9 mouse cellular contexts compared by ENCODE assay signal in the genomic region with DNA sequence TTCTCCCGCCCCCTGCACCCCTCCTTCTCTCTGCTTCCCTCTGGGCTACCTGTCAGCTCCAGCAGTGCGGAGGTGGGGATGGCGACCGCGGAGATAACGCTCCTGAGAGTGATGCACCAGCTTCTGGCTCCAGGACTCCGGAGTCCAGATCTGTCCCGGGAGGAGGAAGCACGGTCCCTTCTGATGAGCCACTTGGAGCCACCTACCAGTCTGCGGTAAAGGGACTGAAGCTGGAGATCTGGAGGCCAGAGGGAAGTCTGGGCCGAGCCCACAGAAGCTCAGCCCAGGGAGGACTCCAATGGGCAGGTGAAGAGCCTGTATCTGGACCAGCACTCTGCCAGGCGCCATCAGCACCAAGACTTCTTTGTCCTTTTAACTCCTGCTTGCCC. TPM values are rescaled to one million over a fixed set of nuclear protein-coding genes. Genes with fewer than 3 reads are reported as not detected.
DNase-seq lines count a peak whose midpoint lies in the region; ATAC-seq and TF ChIP-seq lines count a peak whose summit lies in the region.
"Had no signal": no experiment of that assay in that cellular context is flagged by ENCODE, and none has a peak within 500 bp of the region (broad histone marks: within the 10 kb centered on the region; RNA-seq: fewer than 3 reads in every experiment).

A gene (minus strand): TSS at position 323 of the 389 bp plus-strand sequence.

- H3K27me3 ChIP-seq in kidney, embryonic 15.5 days: peaks cover 95% of the 10 kb centered on the region
- peaks cover 63% of the 10 kb centered on the region for H3K27me3 ChIP-seq in forebrain, postnatal 0 days (ENCODE audit: insufficient read depth, low read length)
- peaks cover 91% of the 10 kb centered on the region for H3K27me3 ChIP-seq in midbrain, embryonic 12.5 days

- H3K9ac ChIP-seq in kidney, embryonic 15.5 days: no peak within 1 kb of the TSS
- H3K9ac ChIP-seq in forebrain, postnatal 0 days: peak within 1 kb of the TSS; percentile 43; the same call in 1 of the 2 replicates
- H3K9ac ChIP-seq in midbrain, embryonic 12.5 days (replicated peaks): peak within 1 kb of the TSS; percentile 50

- ATAC-seq in kidney, embryonic 15.5 days (replicated peaks; ENCODE audit: low FRiP score): no peak
- ATAC-seq in forebrain, postnatal 0 days: no peak
- ATAC-seq in midbrain, embryonic 12.5 days (ENCODE audit: low FRiP score, low read depth): peak; percentile 13; the same call in 1 of the 2 replicates

- TF ChIP-seq CTCF in forebrain, postnatal 0 days (IDR thresholded peaks at IDR 0.05; ENCODE audit: low read depth): no peak

- H3K4me2 ChIP-seq in kidney, embryonic 15.5 days: peak within 1 kb of the TSS; percentile 80
- H3K4me2 ChIP-seq in forebrain, postnatal 0 days (ENCODE audit: low read depth): peak within 1 kb of the TSS; percentile 79
- peak within 1 kb of the TSS; percentile 68 for H3K4me2 ChIP-seq in midbrain, embryonic 12.5 days (replicated peaks)

- peaks cover 33% of the 10 kb centered on the region for H3K4me1 ChIP-seq in kidney, embryonic 15.5 days
- no peaks in the 10 kb centered on the region for H3K4me1 ChIP-seq in forebrain, postnatal 0 days (ENCODE audit: insufficient read depth)
- peaks cover 18% of the 10 kb centered on the region for H3K4me1 ChIP-seq in midbrain, embryonic 12.5 days

- H3K9me3 ChIP-seq in kidney, embryonic 15.5 days (replicated peaks): no peaks in the 10 kb centered on the region
- no peaks in the 10 kb centered on the region for H3K9me3 ChIP-seq in forebrain, postnatal 0 days (ENCODE audit: low read length)
- H3K9me3 ChIP-seq in midbrain, embryonic 12.5 days: no peaks in the 10 kb centered on the region

- no peaks in the 10 kb centered on the region for H3K36me3 ChIP-seq in kidney, embryonic 15.5 days
- H3K36me3 ChIP-seq in forebrain, postnatal 0 days (ENCODE audit: insufficient read depth): no peaks in the 10 kb centered on the region
- H3K36me3 ChIP-seq in midbrain, embryonic 12.5 days: no peaks in the 10 kb centered on the region

- H3K4me3 ChIP-seq in kidney, embryonic 15.5 days (replicated peaks): peak within 1 kb of the TSS; percentile 44
- peak within 1 kb of the TSS; percentile 42 for H3K4me3 ChIP-seq in forebrain, postnatal 0 days (ENCODE audit: low read depth, low read length)
- H3K4me3 ChIP-seq in midbrain, embryonic 12.5 days: peak within 1 kb of the TSS; percentile 45

- WGBS in kidney, embryonic 15.5 days: under 1% methylated on average over 12 of the region's 12 CpGs
- 4% methylated on average over 11 of the region's 12 CpGs for WGBS in forebrain, postnatal 0 days
- 6% methylated on average over 7 of the region's 12 CpGs for WGBS in midbrain, embryonic 12.5 days

- H3K27ac ChIP-seq in kidney, embryonic 15.5 days: no peak within 1 kb of the TSS
- no peak within 1 kb of the TSS for H3K27ac ChIP-seq in forebrain, postnatal 0 days (ENCODE audit: low read depth, low read length)
- H3K27ac ChIP-seq in midbrain, embryonic 12.5 days (replicated peaks): no peak within 1 kb of the TSS

- no peak for DNase-seq in kidney, postnatal 25 days
- DNase-seq in brain, adult 2 months (ENCODE audit: low read depth, low spot score): peak; percentile 15
- no peak for DNase-seq in forebrain, postnatal 0 days
- DNase-seq in B cell, adult 2 months: no peak
- DNase-seq in cerebellum, adult 9-11 months: no peak
- no peak for DNase-seq in layer of hippocampus, postnatal 10 days (ENCODE audit: low spot score in 2 of 2)
- DNase-seq: cerebellum, postnatal 14 days had no signal

RNA-seq across cellular contexts. Expression of the gene that starts here (rescaled TPM):
- 1.3 and 3.8 TPM in 2 replicates for polyA plus RNA-seq in kidney, embryonic 15.5 days (2015; fragmentation: Nextera tagmentation; extraction: Ambion mirVana)
- 19.1 and 36.1 TPM in 2 replicates for total RNA-seq in forebrain, postnatal 0 days (2014; rRNA removed)
- polyA plus RNA-seq in forebrain, postnatal 0 days (2015; fragmentation: Nextera tagmentation; extraction: Ambion mirVana): 17.8 and 28.5 TPM in 2 replicates
- 7.5 and 8.8 TPM in 2 replicates for polyA plus RNA-seq in midbrain, embryonic 12.5 days (2016; fragmentation: Nextera tagmentation; extraction: Ambion mirVana)
- 1 to 10 TPM; 4.1 to 4.5 TPM for total RNA-seq in layer of hippocampus, postnatal 10 days (2021)
